Mouse (Mus musculus) heart, postnatal 0 days (tissue): Measurements from ENCODE around the gene Srpk2.

Experiments
- CTCF ChIP-seq: IDR thresholded peaks from 2 replicates; pipeline ENCODE4 v1.5.1; 2016; ENCODE audit warnings: antibody characterized with exemption, control low read depth, low read depth
- EP300 ChIP-seq: IDR thresholded peaks from 2 replicates; pipeline ENCODE4 v1.6.1; 2016; ENCODE audit warnings: antibody characterized with exemption, low read depth

DNA sequence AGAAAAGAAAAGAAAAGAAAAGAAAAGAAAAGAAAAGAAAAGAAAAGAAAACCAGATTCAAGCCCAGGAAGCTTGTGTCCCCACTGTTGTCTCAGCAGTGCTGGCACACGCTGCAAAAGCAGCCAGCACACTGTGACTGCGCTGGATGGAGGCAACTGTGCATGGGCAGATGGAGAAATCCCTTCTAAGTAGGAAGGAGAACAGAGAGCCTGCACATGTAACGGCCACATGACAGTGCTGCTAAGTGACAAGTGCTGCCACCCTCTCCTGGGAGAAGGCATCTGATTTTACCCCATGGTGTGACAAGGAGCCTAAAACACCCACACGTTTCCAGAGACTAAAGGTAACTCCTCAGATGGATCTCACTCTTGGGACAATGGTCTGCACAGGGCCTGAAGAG lies 166.6 kb downstream of the Srpk2 start:
- TF ChIP-seq CTCF (no peak), EP300 (no peak)
